Mouse (Mus musculus): Measurements from ENCODE around the gene Rpl24.

DNA sequence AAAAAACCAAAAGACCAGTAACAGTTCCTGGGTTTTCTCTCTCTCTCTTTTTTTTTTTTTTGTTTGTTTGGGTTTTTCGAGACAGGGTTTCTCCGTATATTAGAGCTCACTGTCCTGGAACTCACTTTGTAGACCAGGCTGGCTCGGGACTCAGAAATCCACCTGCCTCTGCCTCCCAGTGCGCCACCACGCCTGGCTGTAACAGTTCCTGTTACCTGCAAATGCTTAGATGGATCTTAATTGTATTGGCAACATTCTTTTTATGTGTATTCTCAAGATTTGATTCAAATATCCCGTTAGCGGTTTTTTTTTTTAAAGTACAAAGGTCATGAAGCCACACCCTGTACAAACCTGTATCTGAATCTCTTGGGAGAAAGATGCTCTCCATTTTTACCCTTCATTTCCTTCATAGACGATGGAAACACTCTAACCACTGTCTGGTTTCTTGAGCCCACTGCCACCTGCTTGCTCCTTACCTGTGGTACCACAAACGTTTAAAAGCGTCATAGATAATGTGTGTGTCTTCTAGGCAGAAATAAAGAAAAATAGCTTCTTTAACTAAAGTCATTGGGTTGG is 6.6 kb downstream of the Rpl24 start:
- TF ChIP-seq TAL1 (IDR thresholded peaks at IDR 0.05; ENCODE audit: low read length): no peak
- TF ChIP-seq GATA1 (IDR thresholded peaks at IDR 0.05; ENCODE audit: low read length): no peak

Data from erythroblast, embryonic 14.5 days (primary cell).